Mouse (Mus musculus) heart, postnatal 10 days (tissue): ENCODE results near the gene Irgm1. TPM values are rescaled to one million over a fixed set of nuclear protein-coding genes. Genes with fewer than 3 reads are reported as not detected.
A peak's percentile ranks its signal among the peaks of the same experiment; 100 is the strongest.
"Not testable (repeated sequence)": the region's sequence is repeated elsewhere in the genome, so short reads cannot be mapped to it uniquely, and the experiment has no call there.

Experiments used
- DNase-seq, 2 experiments: peaks; one replicate each; pipeline ENCODE4 v3.0.0; 2021
- intact Hi-C: fragments of 180-260 bp; cut with DNase I; formaldehyde crosslinking; loops from one replicate; pipeline ENCODE4 v1.15.1; 2025
- total RNA-seq, 2 experiments: library from RNA; stranded (reverse); gene quantifications; 2 replicates each; pipeline ENCODE4 v1.2.3; 2021

Irgm1 gene
- total RNA-seq, 2 experiments from 2014 or later, result 6.5 to 9.5 TPM

- no peak for DNase-seq
- intact Hi-C loops, result no loop called here
These were observed 8.6 kb downstream of the Irgm1 start for GRCm38 (mm10) chr11:48862784-48863319.

- peak; percentile 54 to 72 for DNase-seq
- intact Hi-C loops, result loop anchor here (5.0 kb wide), 1 partner anchor 393 kb away; no protein-coding TSS in a partner anchor
These were observed 12.5 kb downstream of the Irgm1 start for GRCm38 (mm10) chr11:48859014-48859413.

DNA sequence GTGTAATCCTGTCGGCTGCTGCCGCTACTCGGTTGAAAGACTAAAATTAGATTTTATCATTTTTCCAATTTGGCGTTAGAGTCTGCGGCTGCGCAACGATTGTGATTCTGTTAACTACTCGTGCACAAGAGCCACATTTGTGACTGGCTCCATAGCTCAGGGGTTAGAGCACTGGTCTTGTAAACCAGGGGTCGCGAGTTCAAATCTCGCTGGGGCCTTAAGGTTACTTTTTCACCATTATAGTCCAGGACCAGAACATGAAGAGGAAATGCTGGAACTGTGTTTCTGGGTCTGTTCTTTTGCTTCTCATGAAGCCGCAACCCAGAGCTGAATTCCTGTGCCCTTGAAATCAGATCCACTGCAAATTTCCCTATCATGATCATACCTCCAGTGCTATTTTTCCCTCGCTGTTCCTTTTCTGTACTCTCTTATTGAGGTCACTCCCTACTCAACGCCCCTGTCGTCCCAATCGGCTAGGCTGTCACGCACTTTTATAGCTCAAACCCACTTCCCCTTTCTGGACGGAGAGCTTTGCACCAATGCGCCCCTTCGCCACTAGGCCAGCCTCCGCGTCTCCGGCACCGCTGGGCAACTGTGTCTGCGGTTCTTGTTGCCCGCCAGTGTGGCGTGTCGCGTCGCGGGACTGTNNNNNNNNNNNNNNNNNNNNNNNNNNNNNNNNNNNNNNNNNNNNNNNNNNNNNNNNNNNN, 17.9 kb downstream of the Irgm1 start:
- intact Hi-C loops, result no loop called here
- peak; percentile 92 to 93 for DNase-seq

- DNase-seq, result peak in 1 of 2 experiments; percentile 12
- intact Hi-C loops, result no loop called here
These were observed 18.6 kb downstream of the Irgm1 start for GRCm38 (mm10) chr11:48852624-48853473.

DNA sequence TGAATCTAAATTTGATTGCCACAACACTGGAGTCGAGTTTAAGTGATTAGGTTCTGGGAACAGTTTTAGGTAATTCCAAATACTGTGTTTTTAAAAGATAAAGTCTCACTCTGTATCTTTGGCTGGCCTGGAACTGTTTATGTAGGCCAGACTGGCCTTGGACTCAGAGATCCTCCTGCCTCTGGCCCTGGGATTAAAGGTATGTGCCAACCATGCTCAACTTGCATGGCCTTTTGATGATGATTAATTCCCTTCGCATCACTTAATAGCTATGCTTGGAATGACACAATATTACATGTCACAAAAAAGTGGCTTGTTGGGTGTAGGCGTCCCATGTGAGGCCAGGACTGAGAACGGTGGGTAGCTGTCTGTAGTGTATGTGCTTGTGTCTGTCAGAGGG, 19.3 kb downstream of the Irgm1 start:
- no peak for DNase-seq
- intact Hi-C loops, result no loop called here

GRCm38 (mm10) chr11:48851270-48851995, 20.1 kb downstream of the Irgm1 start:
- intact Hi-C loops, result no loop called here
- no peak for DNase-seq

GRCm38 (mm10) chr11:48850240-48850639, 21.2 kb downstream of the Irgm1 start:
- DNase-seq, result no peak
- intact Hi-C loops, result no loop called here

- DNase-seq, result no peak
- intact Hi-C loops, result no loop called here
These were observed 24.6 kb downstream of the Irgm1 start for GRCm38 (mm10) chr11:48846881-48847280.

- DNase-seq, intact Hi-C loops: not testable (repeated sequence)
These were observed 25.1 kb downstream of the Irgm1 start for GRCm38 (mm10) chr11:48846362-48846761.

GRCm38 (mm10) chr11:48845244-48845815, 26.2 kb downstream of the Irgm1 start:
- DNase-seq, result no peak
- intact Hi-C loops, result no loop called here

GRCm38 (mm10) chr11:48844309-48844708, 27.2 kb downstream of the Irgm1 start:
- intact Hi-C loops, result no loop called here
- no peak for DNase-seq

- intact Hi-C loops, result no loop called here
- no peak for DNase-seq
These were observed 28.3 kb downstream of the Irgm1 start for GRCm38 (mm10) chr11:48843202-48843601.

DNA sequence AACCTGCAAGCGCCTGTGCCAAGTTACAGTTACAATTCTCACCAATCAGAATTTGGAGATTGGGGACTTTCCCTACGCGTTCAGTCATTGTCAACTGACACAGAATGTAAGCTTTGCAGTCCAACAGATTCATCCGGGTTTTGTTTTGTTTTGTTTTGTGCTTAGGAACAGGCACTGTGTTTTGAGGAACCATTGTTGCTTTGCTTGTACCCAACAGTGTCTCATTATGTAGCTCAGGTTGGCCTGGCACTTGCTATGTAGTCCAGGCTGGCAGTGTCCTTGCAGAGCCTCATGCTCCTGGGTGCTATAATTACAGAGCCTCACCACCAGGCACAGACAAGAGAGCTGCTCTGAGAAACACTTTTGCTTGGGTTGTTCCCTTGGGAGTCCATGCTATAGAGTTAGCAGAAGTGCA, 29.1 kb downstream of the Irgm1 start:
- intact Hi-C loops, result no loop called here
- no peak for DNase-seq

DNA sequence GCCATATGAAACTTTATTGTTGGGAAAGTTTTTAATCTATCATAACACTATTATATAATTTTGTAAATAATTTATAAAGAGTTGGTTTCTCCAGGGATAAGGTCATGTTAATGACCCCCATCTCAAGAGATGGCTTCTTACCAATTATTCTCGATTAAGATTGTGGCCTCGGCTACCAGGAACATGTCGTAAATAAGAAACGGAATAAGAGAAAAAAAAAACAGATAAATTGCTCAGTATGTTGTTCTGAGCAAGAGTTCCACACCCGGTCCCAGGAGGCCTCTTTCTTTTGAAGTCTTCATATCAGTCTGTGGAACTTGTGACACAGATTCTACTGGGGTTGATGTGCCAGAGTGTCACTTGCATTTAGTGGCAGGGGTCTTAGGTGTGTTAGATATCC, 30.3 kb downstream of the Irgm1 start:
- no peak for DNase-seq
- intact Hi-C loops, result no loop called here

GRCm38 (mm10) chr11:48840805-48841204, 30.7 kb downstream of the Irgm1 start:
- DNase-seq, result no peak
- intact Hi-C loops, result no loop called here

DNA sequence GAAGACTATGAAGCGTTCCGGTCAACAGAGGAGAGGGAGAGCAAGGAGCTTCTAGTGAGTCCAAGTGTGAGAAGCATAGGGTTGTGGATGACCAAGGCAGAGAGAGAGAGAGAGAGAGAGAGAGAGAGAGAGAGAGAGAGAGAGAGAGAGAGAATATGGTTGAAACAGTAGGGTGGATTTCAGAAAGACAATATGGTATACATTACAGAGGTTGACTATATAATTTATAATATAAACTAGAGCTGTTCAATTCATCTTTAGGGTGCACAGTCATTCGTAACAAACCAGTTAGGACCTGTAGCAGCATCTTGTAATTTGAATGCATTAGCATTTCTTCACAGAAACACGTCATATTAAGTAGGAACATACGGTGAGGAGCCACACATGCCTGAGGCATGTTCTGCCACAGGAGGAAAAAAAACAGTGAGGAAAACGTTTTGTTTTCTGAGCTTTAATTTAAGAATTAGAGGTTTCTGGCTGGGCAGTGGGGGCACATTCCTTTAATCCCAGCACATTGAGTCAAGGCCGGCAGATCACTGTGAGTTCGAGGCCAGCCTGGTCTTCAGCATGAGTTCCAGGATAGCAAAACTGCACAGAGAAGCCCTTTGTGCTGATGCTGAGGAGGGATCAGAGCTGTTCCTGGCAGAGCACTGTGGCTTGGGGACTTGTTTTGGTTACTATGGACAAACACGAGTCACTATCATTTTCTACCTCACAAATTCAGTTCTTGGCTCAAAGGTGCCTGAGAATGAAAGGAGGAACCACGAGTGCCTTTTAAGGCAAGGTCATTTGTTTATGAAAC, 32.4 kb downstream of the Irgm1 start:
- intact Hi-C loops, result no loop called here
- DNase-seq, result no peak

GRCm38 (mm10) chr11:48838181-48838797, 33.2 kb downstream of the Irgm1 start:
- DNase-seq, result no peak
- intact Hi-C loops, result no loop called here

DNA sequence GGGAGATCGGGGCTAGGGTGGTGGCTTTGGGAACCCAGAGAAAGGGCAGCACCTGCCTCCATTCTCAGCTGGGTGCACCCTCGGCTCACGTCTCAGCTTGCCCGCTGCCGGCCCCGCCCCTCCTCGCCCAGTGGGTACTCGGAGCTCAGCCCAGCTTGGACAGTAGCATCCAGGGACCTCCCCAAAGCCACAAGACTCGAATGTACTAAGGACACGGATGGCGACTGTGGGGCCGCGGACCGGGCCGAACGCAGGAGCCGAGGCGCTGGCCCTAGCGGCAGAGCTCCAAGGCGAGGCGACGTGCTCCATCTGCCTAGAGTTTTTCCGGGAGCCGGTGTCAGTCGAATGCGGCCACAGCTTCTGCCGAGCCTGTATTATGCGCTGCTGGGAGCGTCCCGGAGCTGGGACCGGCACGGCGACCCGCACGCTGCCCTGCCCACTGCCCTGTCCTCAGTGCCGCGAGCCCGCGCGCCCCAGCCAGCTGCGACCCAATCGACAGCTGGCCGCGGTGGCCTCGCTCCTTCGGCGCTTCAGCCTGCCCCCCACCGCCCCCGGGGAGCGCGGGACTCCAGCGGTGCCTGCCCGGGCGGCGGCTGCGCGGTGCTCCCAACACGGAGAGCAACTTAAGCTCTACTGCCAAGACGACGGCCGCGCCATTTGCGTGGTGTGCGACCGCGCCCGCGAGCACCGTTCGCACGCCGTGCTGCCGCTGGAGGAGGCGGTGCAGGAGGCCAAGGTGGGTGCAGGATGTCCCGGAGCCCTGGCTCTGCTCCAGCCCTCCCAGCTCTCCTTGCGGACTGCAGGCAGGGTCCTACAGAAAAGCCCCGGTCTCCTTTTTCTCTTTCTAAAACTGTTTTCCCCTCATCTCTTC, 33.9 kb downstream of the Irgm1 start:
- DNase-seq, result peak; percentile 75 to 76
- intact Hi-C loops, result no loop called here

DNA sequence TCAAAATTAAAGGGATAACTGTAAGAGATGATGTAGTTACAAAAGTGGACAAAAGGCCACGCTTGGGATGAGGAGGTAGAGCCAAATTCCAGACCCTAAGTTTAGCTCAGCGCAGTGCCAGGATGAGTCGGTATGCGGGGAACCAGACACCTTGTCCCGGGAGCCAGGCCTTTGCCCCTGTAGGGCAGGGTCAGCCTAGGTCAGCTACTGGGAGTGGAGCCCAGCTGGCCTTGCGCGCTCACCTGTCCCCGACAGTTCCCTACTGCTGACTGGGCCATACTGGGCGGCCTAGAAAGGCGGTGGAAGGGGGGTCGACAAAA, 34.5 kb downstream of the Irgm1 start:
- DNase-seq, result peak in 1 of 2 experiments; percentile 72
- intact Hi-C loops, result no loop called here
